Mouse (Mus musculus) kidney, adult 2 months (tissue): ENCODE results near the gene Rfxank. TPM values are rescaled to one million over a fixed set of nuclear protein-coding genes. Genes with fewer than 3 reads are reported as not detected.

Experiments used
- DNase-seq: peaks from one replicate; pipeline ENCODE4 v3.0.0; 2021
- H3K27ac ChIP-seq: fragments of 200-500 bp; 2 replicates; pipeline ENCODE4 v1.5.1; 2012; ENCODE audit warnings: low read depth, low read length, control low read depth, inconsistent platforms; ENCODE audit not compliant: insufficient read depth
- H3K27me3 ChIP-seq: fragments of 200-500 bp; replicated peaks from 2 replicates; pipeline ENCODE4 v1.6.1; 2012; ENCODE audit warnings: mild to moderate bottlenecking, moderate library complexity, low read length, inconsistent platforms; ENCODE audit not compliant: control insufficient read depth, insufficient read depth
- H3K36me3 ChIP-seq: fragments of 200-500 bp; 2 replicates; pipeline ENCODE4 v1.6.1; 2012; ENCODE audit warnings: mild to moderate bottlenecking, moderate library complexity, low read length, inconsistent platforms; ENCODE audit not compliant: control insufficient read depth, insufficient read depth
- H3K4me1 ChIP-seq: fragments of 200-500 bp; 2 replicates; pipeline ENCODE4 v1.6.1; 2011; ENCODE audit warnings: low read length; ENCODE audit not compliant: control insufficient read depth, insufficient read depth
- H3K4me3 ChIP-seq: fragments of 200-500 bp; 2 replicates; pipeline ENCODE4 v1.5.1; 2011; ENCODE audit warnings: mild to moderate bottlenecking, low read depth, low read length, control low read depth; ENCODE audit not compliant: insufficient read depth
- CTCF ChIP-seq: fragments of 200-500 bp; conservative IDR thresholded peaks from 2 replicates; pipeline ENCODE4 v1.5.1; 2011; ENCODE audit warnings: low read depth, mild to moderate bottlenecking, control low read depth, low read length, moderate library complexity, mixed read lengths; ENCODE audit not compliant: insufficient read depth, insufficient read length
- POLR2A ChIP-seq: fragments of 200-500 bp; IDR thresholded peaks from one replicate; pipeline ENCODE4 v1.6.1; 2011; ENCODE audit warnings: low read depth, low read length, control low read depth
- WGBS: fragments of 180-500 bp; shearing (Covaris S2); methylation state at CpG from one replicate; pipeline ENCODE4 v1.1.7; 2018; 5-methylcytosine and 5-hydroxymethylcytosine counted together
- polyA plus RNA-seq: library from polyadenylated mRNA; depleted of rRNA; stranded (reverse); fragments of >200 nt; gene quantifications from 2 replicates; pipeline ENCODE4 v1.2.3, GENCODE M21; 2012

Rfxank gene
- polyA plus RNA-seq, 1 experiment: 29.9 TPM

DNA sequence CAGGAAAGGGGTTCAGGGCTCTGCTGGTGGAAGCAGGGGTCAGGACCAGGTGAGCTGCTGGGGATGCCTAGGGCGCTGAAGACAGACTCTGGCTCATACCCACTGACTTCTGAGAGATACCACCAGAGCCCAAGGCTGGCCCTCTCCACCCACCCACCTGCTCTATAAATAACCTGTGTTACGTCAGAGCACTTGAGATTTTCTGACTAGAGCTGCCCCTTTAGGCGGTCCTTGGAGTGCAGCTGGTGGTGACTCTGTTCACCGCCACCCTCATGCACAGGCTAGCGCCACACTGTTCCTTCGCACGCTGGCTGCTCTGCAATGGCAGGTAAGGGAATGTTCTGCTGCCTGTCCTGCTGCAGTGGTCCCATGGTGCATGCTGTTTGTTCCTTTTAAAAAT is 35.1 kb upstream of the Rfxank start:
- no peak overlapping the region for H3K27ac ChIP-seq
- H3K36me3 ChIP-seq: no peaks in the 10 kb centered on the region; the same call in 1 of the 2 replicates
- 88% methylated on average over 7 of the region's 7 CpGs for WGBS
- H3K4me1 ChIP-seq: peaks cover 8% of the 10 kb centered on the region
- H3K4me3 ChIP-seq: no peak overlapping the region
- no peaks in the 10 kb centered on the region for H3K27me3 ChIP-seq
- no peak for TF ChIP-seq POLR2A
- TF ChIP-seq CTCF: no peak
- DNase-seq: no peak

DNA sequence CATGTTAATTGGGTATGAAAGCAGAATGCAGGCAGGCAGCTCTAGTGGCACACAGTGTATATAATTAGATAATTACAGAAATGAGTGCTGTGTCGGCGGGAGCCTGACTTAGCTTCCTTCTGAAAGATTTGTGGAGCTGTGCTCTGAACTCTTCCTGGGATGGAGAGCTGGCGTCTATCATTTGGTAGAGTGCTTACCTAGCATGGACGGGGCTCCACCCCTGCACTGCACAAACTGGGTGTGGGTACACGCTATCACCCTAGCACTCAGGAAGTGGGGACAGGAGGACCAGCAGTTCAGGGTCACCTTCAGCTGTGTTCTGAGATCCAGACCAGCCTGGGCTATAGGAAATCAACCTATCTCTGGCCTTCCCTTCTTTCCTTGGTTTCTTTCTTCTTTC is 34.4 kb upstream of the Rfxank start:
- no peak overlapping the region for H3K27ac ChIP-seq
- H3K27me3 ChIP-seq: no peaks in the 10 kb centered on the region
- no peak for TF ChIP-seq POLR2A
- TF ChIP-seq CTCF: no peak
- no peak for DNase-seq
- WGBS: 71% methylated on average over 5 of the region's 5 CpGs
- H3K4me3 ChIP-seq: no peak overlapping the region
- H3K4me1 ChIP-seq: peaks cover 8% of the 10 kb centered on the region
- no peaks in the 10 kb centered on the region; the same call in 1 of the 2 replicates for H3K36me3 ChIP-seq

DNA sequence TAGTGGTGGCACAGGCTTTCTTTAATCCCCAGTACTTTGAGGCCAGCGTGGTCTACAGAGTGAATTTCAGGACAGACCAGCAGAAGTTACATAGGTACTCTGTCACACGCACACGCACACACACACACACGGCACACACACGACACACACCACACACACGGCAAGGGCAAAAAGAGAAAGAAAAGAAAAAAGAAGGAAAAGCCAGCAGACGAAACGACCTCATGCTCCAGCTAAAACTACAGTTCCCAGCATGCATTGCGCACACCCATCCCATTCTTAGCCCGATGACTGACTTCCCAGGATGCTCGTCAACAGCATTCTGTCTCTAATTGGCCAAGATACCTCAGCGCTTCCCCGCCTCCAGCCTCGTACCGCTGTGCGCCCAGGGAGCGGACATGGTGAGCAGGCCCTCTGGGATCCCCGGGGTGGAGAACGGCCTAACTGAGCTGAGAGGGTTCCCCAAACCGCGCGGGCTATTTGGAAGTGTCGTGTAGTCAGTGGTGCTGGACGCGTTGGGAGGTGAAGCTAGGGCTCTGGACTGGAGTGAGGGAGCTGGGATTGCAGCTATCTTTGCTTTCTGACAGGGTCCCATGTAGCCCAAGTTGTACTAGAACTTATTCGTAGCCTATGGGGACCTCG is 33.2 kb upstream of the Rfxank start, which contains the start of gene Tmem161a:
Gene Tmem161a (plus strand): TSS at position 314 of the 639 bp plus-strand sequence.
- Histone ChIP-seq H3K27me3 (no peaks in the 10 kb centered on the region), H3K4me1 (peaks cover 8% of the 10 kb centered on the region), H3K27ac (peak within 1 kb of the TSS; percentile 58; the same call in 1 of the 2 replicates), H3K36me3 (no peaks in the 10 kb centered on the region), H3K4me3 (peak within 1 kb of the TSS; percentile 80)
- 1% methylated on average over 27 of the region's 27 CpGs for WGBS
- TF ChIP-seq CTCF: no peak
- peak; percentile 61 for TF ChIP-seq POLR2A
- peak; percentile 98 for DNase-seq

DNA sequence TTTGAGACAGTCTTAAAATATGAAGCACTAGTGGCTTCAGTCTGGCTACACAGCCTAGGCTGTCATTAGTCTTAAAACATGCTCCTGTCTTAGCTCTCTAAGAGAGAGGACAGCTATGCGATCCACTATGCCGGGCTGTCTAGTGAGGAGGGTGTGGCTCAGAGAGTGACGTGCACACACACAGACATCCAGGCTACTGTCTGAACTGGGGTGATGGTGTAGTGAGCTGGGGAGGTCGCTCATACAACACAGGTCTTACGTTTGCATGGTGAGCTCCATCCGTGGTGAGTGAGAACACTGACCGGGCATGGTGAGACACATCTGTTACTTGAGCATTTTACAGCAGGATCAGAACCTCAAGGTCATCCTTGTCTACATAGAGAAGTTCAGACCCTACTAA is 32.3 kb upstream of the Rfxank start:
- Histone ChIP-seq H3K27me3 (no peaks in the 10 kb centered on the region), H3K4me3 (no peak overlapping the region), H3K27ac (no peak overlapping the region), H3K4me1 (peaks cover 8% of the 10 kb centered on the region), H3K36me3 (no peaks in the 10 kb centered on the region)
- DNase-seq: no peak
- TF ChIP-seq CTCF (no peak), POLR2A (no peak)
- WGBS: 75% methylated on average over 7 of the region's 7 CpGs

DNA sequence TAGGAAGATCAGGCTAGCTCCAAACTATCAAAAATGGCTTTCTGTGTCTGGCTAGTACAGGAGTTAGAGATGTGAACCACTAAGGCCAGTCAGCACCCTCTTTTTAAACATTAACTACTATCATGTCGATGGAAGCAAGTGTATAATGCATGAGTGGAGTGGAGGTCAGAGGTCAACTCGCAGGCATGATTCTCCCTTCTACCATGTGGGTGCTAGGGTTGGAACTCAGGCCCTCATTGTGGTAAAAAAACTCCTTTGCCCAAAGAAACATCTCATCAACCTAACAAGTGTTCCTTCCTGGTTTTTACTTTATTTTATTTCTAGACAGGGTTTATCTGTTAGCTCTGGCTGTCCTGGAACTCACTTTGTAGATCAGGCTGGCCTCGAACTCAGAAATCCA is 31.8 kb upstream of the Rfxank start:
- H3K4me3 ChIP-seq: no peak overlapping the region
- H3K27ac ChIP-seq: no peak overlapping the region
- peak; percentile 87 for DNase-seq
- H3K27me3 ChIP-seq: no peaks in the 10 kb centered on the region
- TF ChIP-seq POLR2A: no peak
- no peak for TF ChIP-seq CTCF
- no peaks in the 10 kb centered on the region for H3K36me3 ChIP-seq
- peaks cover 8% of the 10 kb centered on the region for H3K4me1 ChIP-seq
- WGBS: 54% methylated on average over 3 of the region's 3 CpGs

DNA sequence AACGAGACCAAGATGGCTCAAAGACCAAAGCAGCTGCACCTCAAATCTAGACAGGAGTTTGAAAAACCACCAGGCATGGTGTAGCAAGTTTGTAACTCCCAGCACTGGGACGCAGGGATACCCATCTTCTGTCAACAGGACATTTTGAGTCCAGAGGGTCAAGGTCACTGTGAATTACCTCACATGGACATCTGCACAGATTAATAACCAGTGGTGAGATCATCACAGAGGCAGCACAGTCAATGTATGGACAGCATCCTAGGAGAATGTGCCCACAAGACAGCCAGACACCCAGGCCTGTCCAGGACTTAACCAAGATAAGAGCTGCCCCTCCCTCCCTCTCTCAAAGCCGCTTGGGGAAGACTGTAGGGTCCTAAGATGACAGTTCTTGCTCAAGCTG is 31.2 kb upstream of the Rfxank start:
- TF ChIP-seq CTCF: no peak
- TF ChIP-seq POLR2A: no peak
- peaks cover 8% of the 10 kb centered on the region for H3K4me1 ChIP-seq
- no peak overlapping the region for H3K27ac ChIP-seq
- no peak overlapping the region for H3K4me3 ChIP-seq
- 86% methylated on average over 3 of the region's 3 CpGs for WGBS
- H3K36me3 ChIP-seq: no peaks in the 10 kb centered on the region
- no peak for DNase-seq
- H3K27me3 ChIP-seq: no peaks in the 10 kb centered on the region

DNA sequence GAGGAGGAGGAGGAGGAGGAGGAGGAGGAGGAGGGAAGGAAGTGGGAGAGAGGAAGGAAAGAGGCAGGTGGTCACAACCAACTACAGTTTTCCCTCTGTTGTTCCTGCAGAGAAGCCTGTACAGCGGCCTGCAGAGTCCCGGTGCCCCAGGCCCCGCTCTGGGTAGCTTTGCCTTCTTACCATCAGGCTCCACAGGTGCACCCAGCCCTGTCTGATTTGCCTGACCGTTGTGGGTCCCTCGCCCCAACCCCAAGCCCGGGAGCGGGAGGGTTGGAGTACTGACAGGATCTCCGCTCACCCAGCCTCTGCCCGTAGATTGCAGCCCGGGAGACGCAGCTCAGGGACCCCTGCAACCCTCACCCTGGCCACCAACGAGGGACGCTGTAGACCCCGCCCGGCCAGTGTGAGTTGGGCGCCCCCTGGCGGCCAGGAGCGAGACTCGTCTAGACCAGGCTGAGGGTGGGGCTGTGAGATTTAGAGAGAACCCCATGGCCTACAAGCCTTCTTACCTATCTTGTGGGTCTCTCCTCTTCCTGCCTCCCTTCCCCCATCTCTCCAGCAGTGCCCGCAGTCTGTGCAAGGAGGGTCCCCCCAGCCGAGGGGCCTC is 27.7 kb upstream of the Rfxank start:
- Histone ChIP-seq H3K36me3 (no peaks in the 10 kb centered on the region), H3K27ac (no peak overlapping the region), H3K4me1 (peaks cover 5% of the 10 kb centered on the region; the same call in 1 of the 2 replicates), H3K4me3 (no peak overlapping the region), H3K27me3 (no peaks in the 10 kb centered on the region)
- TF ChIP-seq CTCF (peak; percentile 80), POLR2A (no peak)
- 2% methylated on average over 21 of the region's 21 CpGs for WGBS
- peak; percentile 46 for DNase-seq
